Mouse (Mus musculus) lung, adult 2 months (tissue): Measurements from ENCODE around the gene Psmd9. TPM values are rescaled to one million over a fixed set of nuclear protein-coding genes. Genes with fewer than 3 reads are reported as not detected.
A peak's percentile ranks its signal among the peaks of the same experiment; 100 is the strongest.
"Not testable (repeated sequence)": the region's sequence is repeated elsewhere in the genome, so short reads cannot be mapped to it uniquely, and the experiment has no call there.

Source experiments
- DNase-seq: peaks from one replicate; pipeline ENCODE4 v3.0.0; 2022
- H3K4me1 ChIP-seq: fragments of 200-500 bp; 2 replicates; pipeline ENCODE4 v1.6.1; 2011; ENCODE audit warnings: low read length; ENCODE audit not compliant: control insufficient read depth, insufficient read depth
- H3K4me3 ChIP-seq: fragments of 200-500 bp; replicated peaks from 2 replicates; pipeline ENCODE3; 2011; ENCODE audit warnings: low read depth, mild to moderate bottlenecking, control low read depth, low read length; ENCODE audit errors: extremely low read depth
- CTCF ChIP-seq: fragments of 200-500 bp; IDR thresholded peaks from 2 replicates; pipeline ENCODE4 v1.5.1; 2011; ENCODE audit warnings: mild to moderate bottlenecking, low read length, control low read depth; ENCODE audit not compliant: insufficient read depth
- POLR2A ChIP-seq: fragments of 200-500 bp; IDR thresholded peaks from 2 replicates; pipeline ENCODE4 v1.6.1; 2011; ENCODE audit warnings: low read depth, mild to moderate bottlenecking, control low read depth, low read length, borderline replicate concordance; ENCODE audit errors: extremely low read depth
- WGBS: fragments of 180-500 bp; shearing (Covaris S2); methylation state at CpG from one replicate; pipeline ENCODE4 v1.1.7; 2018; 5-methylcytosine and 5-hydroxymethylcytosine counted together
- polyA plus RNA-seq: library from polyadenylated mRNA; depleted of rRNA; stranded (reverse); fragments of >200 nt; gene quantifications from 2 replicates; pipeline ENCODE4 v1.2.3, GENCODE M21; 2012

Gene Psmd9
- polyA plus RNA-seq, 1 experiment, result 21.5 TPM

GRCm38 (mm10) chr5:123201987-123202386, 32.8 kb downstream of the Psmd9 start:
- Histone ChIP-seq H3K4me1 (no peaks in the 10 kb centered on the region), H3K4me3 (no peak overlapping the region)
- TF ChIP-seq POLR2A (no peak), CTCF (no peak)
- WGBS, result 68% methylated on average over 5 of the region's 5 CpGs
- no peak for DNase-seq

GRCm38 (mm10) chr5:123202771-123203170, 33.6 kb downstream of the Psmd9 start:
- not testable (repeated sequence) for H3K4me1 ChIP-seq, DNase-seq, H3K4me3 ChIP-seq
- 45% methylated on average over 4 of the region's 4 CpGs for WGBS

GRCm38 (mm10) chr5:123203591-123203990, 34.4 kb downstream of the Psmd9 start:
- not testable (repeated sequence) for DNase-seq, H3K4me3 ChIP-seq, H3K4me1 ChIP-seq
- 84% methylated on average over 7 of the region's 7 CpGs for WGBS

- not testable (repeated sequence) for H3K4me1 ChIP-seq, DNase-seq, H3K4me3 ChIP-seq
- WGBS, result 72% methylated on average over 4 of the region's 5 CpGs
These were observed 53.3 kb downstream of the Psmd9 start for GRCm38 (mm10) chr5:123222346-123223050.

GRCm38 (mm10) chr5:123223051-123223410, 53.8 kb downstream of the Psmd9 start:
- H3K4me1 ChIP-seq, result no peaks in the 10 kb centered on the region
- DNase-seq, result no peak
- 60% methylated on average over 4 of the region's 4 CpGs for WGBS
- TF ChIP-seq CTCF (no peak), POLR2A (no peak)
- no peak overlapping the region for H3K4me3 ChIP-seq

GRCm38 (mm10) chr5:123223861-123224260, 54.6 kb downstream of the Psmd9 start:
- not testable (repeated sequence) for H3K4me1 ChIP-seq, DNase-seq, H3K4me3 ChIP-seq
- 51% methylated on average over 6 of the region's 6 CpGs for WGBS

- WGBS, result 83% methylated on average over 7 of the region's 7 CpGs
- no peak for DNase-seq
- H3K4me1 ChIP-seq, result no peaks in the 10 kb centered on the region; the same call in 1 of the 2 replicates
- TF ChIP-seq CTCF (no peak), POLR2A (no peak)
- H3K4me3 ChIP-seq, result no peak overlapping the region
These were observed 57.6 kb downstream of the Psmd9 start for GRCm38 (mm10) chr5:123226851-123227250.

GRCm38 (mm10) chr5:123227762-123228523, 58.7 kb downstream of the Psmd9 start:
- H3K4me1 ChIP-seq, result no peaks in the 10 kb centered on the region; the same call in 1 of the 2 replicates
- peak; percentile 91 for DNase-seq
- TF ChIP-seq POLR2A, result peak; percentile 64; the same call in 1 of the 2 replicates
- TF ChIP-seq CTCF, result no peak
- 2% methylated on average over 42 of the region's 42 CpGs for WGBS
- peak overlapping the region; percentile 89 for H3K4me3 ChIP-seq

GRCm38 (mm10) chr5:123228524-123228922, 59.3 kb downstream of the Psmd9 start:
- Histone ChIP-seq H3K4me3 (peak overlapping the region; percentile 89), H3K4me1 (no peaks in the 10 kb centered on the region; the same call in 1 of the 2 replicates)
- no peak for DNase-seq
- WGBS, result 6% methylated on average over 15 of the region's 15 CpGs
- TF ChIP-seq CTCF (no peak), POLR2A (no peak)

GRCm38 (mm10) chr5:123229296-123229695, 60.1 kb downstream of the Psmd9 start:
- no peak for DNase-seq
- 84% methylated on average over 6 of the region's 6 CpGs for WGBS
- TF ChIP-seq CTCF (no peak), POLR2A (no peak)
- Histone ChIP-seq H3K4me3 (no peak overlapping the region), H3K4me1 (no peaks in the 10 kb centered on the region; the same call in 1 of the 2 replicates)
